Mouse (Mus musculus) embryonic facial prominence, embryonic 12.5 days (tissue): ENCODE measurements around the gene Msi1. TPM values are rescaled to one million over a fixed set of nuclear protein-coding genes. Genes with fewer than 3 reads are reported as not detected.

Source experiments
- ATAC-seq: fragments of 200-750 bp; cut with Nextera tagmentation; 2 replicates; pipeline ENCODE4 v1.8.0; 2017; ENCODE audit not compliant: insufficient number of reproducible peaks, insufficient read depth, low FRiP score, low TSS enrichment
- H3K27ac ChIP-seq: fragments of 300-500 bp; sonication (generic); 2 replicates; pipeline ENCODE4 v1.5.1; 2016; ENCODE audit warnings: mild to moderate bottlenecking
- H3K27me3 ChIP-seq: fragments of 300-500 bp; sonication (generic); 2 replicates; pipeline ENCODE4 v1.6.1; 2016; ENCODE audit warnings: mild to moderate bottlenecking, moderate library complexity
- H3K36me3 ChIP-seq: fragments of 300-500 bp; sonication (generic); 2 replicates; pipeline ENCODE4 v1.6.1; 2016; ENCODE audit warnings: mild to moderate bottlenecking
- H3K4me1 ChIP-seq: fragments of 300-500 bp; sonication (generic); 2 replicates; pipeline ENCODE4 v1.6.1; 2016
- H3K4me2 ChIP-seq: fragments of 300-500 bp; sonication (generic); replicated peaks from 2 replicates; pipeline ENCODE4 v1.6.1; 2016; ENCODE audit warnings: mild to moderate bottlenecking, moderate library complexity
- H3K4me3 ChIP-seq: fragments of 300-500 bp; sonication (generic); 2 replicates; pipeline ENCODE4 v1.5.1; 2016; ENCODE audit warnings: mild to moderate bottlenecking
- H3K9ac ChIP-seq: fragments of 300-500 bp; sonication (generic); 2 replicates; pipeline ENCODE4 v1.6.1; 2016; ENCODE audit warnings: mild to moderate bottlenecking, moderate library complexity
- H3K9me3 ChIP-seq: fragments of 300-500 bp; sonication (generic); 2 replicates; pipeline ENCODE4 v1.6.1; 2016; ENCODE audit warnings: mild to moderate bottlenecking, moderate library complexity
- WGBS: fragments of 180-500 bp; shearing (Covaris S2); methylation state at CpG from one replicate; pipeline ENCODE4 v1.1.7; 2016; 5-methylcytosine and 5-hydroxymethylcytosine counted together
- polyA plus RNA-seq: library from polyadenylated mRNA; unstranded; fragments of >200 nt; fragmentation: Nextera tagmentation; extraction: Ambion mirVana; gene quantifications from 2 replicates; pipeline ENCODE4 v1.2.1, GENCODE M21; 2016

Gene Msi1
- 38.7 and 40.2 TPM in 2 replicates for polyA plus RNA-seq

- Histone ChIP-seq H3K4me2 (peak within 1 kb of the TSS; percentile 80), H3K4me1 (peaks cover 34% of the 10 kb centered on the region), H3K9ac (peak within 1 kb of the TSS; percentile 99), H3K36me3 (peaks cover 14% of the 10 kb centered on the region; the same call in 1 of the 2 replicates), H3K27ac (peak within 1 kb of the TSS; percentile 94), H3K9me3 (no peaks in the 10 kb centered on the region), H3K27me3 (0 out of 2 replicates have a peak, but pooled peaks cover 3% of the 10 kb centered on the region), H3K4me3 (peak within 1 kb of the TSS; percentile 98)
- ATAC-seq = peak; percentile 61
- WGBS = under 1% methylated on average over 63 of the region's 117 CpGs
Measured at GRCm38 (mm10) chr5:115429359-115430186, at the start of gene Msi1. Gene Msi1 (plus strand): TSS chr5:115429599.

DNA sequence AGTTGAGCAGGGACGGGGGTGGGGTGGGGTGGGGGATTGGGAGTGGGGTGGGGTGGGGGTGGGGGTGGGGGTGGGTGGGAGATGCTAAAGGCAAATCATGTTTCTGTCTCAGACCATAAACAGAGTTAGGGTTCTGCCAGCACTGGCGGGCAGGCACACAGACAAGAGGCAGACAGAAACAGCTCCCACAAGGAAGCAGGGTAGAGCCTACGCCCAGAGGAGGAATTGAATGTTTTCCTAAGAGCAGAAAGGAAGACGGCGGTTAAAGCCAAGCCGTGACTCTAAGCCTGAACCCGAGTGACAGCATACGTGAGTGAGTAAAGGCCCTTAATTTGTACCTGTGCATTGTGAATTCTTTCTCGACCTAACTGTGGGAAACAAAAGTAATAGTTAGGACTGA is 37.5 kb upstream of the Msi1 start:
- ATAC-seq = no peak
- Histone ChIP-seq H3K4me2 (no peak overlapping the region), H3K27me3 (no peaks in the 10 kb centered on the region), H3K36me3 (no peaks in the 10 kb centered on the region), H3K4me1 (peaks cover 19% of the 10 kb centered on the region), H3K9ac (no peak overlapping the region), H3K27ac (peak overlapping the region; percentile 43; the same call in 1 of the 2 replicates), H3K9me3 (no peaks in the 10 kb centered on the region), H3K4me3 (no peak overlapping the region)
- 25% methylated on average over 9 of the region's 9 CpGs for WGBS

GRCm38 (mm10) chr5:115392969-115393368 is 36.4 kb upstream of the Msi1 start:
- Histone ChIP-seq H3K4me1 (peaks cover 19% of the 10 kb centered on the region), H3K9ac (no peak overlapping the region), H3K36me3 (no peaks in the 10 kb centered on the region), H3K4me3 (no peak overlapping the region), H3K27ac (no peak overlapping the region), H3K9me3 (no peaks in the 10 kb centered on the region), H3K4me2 (no peak overlapping the region), H3K27me3 (no peaks in the 10 kb centered on the region)
- no peak for ATAC-seq
- 94% methylated on average over 1 of the region's 1 CpGs for WGBS

GRCm38 (mm10) chr5:115394223-115394622 is 35.2 kb upstream of the Msi1 start:
- Histone ChIP-seq H3K27me3 (no peaks in the 10 kb centered on the region), H3K4me3 (no peak overlapping the region), H3K27ac (peak overlapping the region; percentile 47; the same call in 1 of the 2 replicates), H3K9me3 (no peaks in the 10 kb centered on the region), H3K9ac (no peak overlapping the region), H3K36me3 (no peaks in the 10 kb centered on the region), H3K4me2 (peak overlapping the region; percentile 17; the same call in 1 of the 2 replicates), H3K4me1 (peaks cover 28% of the 10 kb centered on the region)
- WGBS = 0% methylated on average over 8 of the region's 8 CpGs
- no peak for ATAC-seq

GRCm38 (mm10) chr5:115394836-115395235 is 34.6 kb upstream of the Msi1 start:
- peaks cover 28% of the 10 kb centered on the region for H3K4me1 ChIP-seq
- WGBS = 20% methylated on average over 10 of the region's 10 CpGs
- no peaks in the 10 kb centered on the region for H3K9me3 ChIP-seq
- H3K4me2 ChIP-seq = no peak overlapping the region
- no peaks in the 10 kb centered on the region for H3K27me3 ChIP-seq
- H3K4me3 ChIP-seq = no peak overlapping the region
- no peak overlapping the region for H3K9ac ChIP-seq
- H3K36me3 ChIP-seq = no peaks in the 10 kb centered on the region
- ATAC-seq = no peak
- no peak overlapping the region for H3K27ac ChIP-seq

DNA sequence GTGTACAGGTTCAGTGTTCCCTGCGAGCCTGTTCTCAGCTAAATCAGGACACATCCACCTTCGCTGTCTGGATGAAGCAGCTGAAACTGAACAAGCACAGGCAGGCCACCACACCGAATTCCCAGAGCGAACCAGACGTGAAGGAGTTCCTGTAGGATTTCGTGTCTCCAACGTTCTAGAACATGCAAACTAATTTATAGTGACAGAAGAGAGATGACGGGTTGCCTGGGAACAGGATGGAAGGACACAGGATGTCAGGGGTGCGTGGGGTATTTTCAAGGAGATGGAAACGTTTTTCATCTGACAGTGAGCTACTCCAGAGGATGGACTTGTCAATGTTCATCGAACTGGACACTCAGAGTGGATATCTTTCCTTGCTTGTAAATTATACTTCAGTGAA is 32.7 kb upstream of the Msi1 start:
- WGBS = 61% methylated on average over 11 of the region's 11 CpGs

GRCm38 (mm10) chr5:115397839-115398780 is 31.3 kb upstream of the Msi1 start:
- H3K36me3 ChIP-seq = no peaks in the 10 kb centered on the region
- peak overlapping the region; percentile 50; the same call in 1 of the 2 replicates for H3K27ac ChIP-seq
- H3K9ac ChIP-seq = peak overlapping the region; percentile 72
- H3K4me2 ChIP-seq = peak overlapping the region; percentile 60
- no peaks in the 10 kb centered on the region for H3K27me3 ChIP-seq
- H3K4me1 ChIP-seq = peaks cover 23% of the 10 kb centered on the region
- peak; percentile 64 for ATAC-seq
- 3% methylated on average over 47 of the region's 48 CpGs for WGBS
- H3K9me3 ChIP-seq = no peaks in the 10 kb centered on the region
- peak overlapping the region; percentile 33 for H3K4me3 ChIP-seq

More for the DNA sequence above, 32.7 kb upstream of the Msi1 start:
- Histone ChIP-seq H3K4me2 (no peak overlapping the region), H3K9me3 (no peaks in the 10 kb centered on the region), H3K27me3 (no peaks in the 10 kb centered on the region), H3K4me3 (no peak overlapping the region), H3K9ac (no peak overlapping the region), H3K36me3 (no peaks in the 10 kb centered on the region), H3K4me1 (peaks cover 28% of the 10 kb centered on the region), H3K27ac (no peak overlapping the region)
- no peak for ATAC-seq

GRCm38 (mm10) chr5:115402063-115402462 is 27.3 kb upstream of the Msi1 start:
- Histone ChIP-seq H3K4me1 (peaks cover 24% of the 10 kb centered on the region), H3K36me3 (no peaks in the 10 kb centered on the region), H3K9me3 (no peaks in the 10 kb centered on the region), H3K4me3 (no peak overlapping the region), H3K27ac (no peak overlapping the region), H3K4me2 (no peak overlapping the region), H3K27me3 (no peaks in the 10 kb centered on the region), H3K9ac (no peak overlapping the region)
- WGBS = 90% methylated on average over 8 of the region's 8 CpGs
- ATAC-seq = no peak

DNA sequence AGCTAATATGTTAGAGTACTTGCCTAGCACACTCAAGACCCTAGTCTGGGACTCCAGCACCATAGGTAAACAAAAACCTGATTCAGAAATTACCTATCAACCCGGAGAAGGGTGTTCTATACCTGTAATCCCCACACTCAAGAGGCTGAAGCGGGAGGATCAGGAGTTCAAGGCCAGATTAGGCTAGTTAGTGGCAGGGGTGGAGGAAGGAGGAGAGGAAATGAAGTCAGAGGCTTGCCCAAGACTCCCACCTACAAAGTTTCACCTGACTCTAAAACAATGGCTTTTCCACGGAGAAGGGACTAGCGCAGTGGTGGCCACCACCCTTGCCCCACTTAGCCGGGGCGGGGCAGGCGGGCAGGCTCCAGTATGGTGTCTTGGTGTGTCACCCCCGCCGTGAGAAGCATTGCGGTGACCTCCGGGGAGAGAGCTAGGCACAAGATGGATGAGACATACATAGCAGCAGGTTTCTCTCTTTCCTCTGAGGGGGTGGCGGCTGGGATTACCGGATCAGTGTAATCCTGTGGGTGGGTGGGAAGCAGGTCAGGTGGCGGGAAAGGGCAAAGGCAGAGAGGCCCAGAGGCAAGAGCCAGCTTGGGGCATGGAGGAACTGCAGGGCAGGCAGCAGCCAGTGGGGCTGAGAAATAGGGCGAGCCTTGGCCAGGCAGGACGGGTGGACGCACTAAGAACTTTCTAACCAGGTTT is 25.8 kb upstream of the Msi1 start:
- Histone ChIP-seq H3K36me3 (no peaks in the 10 kb centered on the region), H3K27ac (peak overlapping the region; percentile 89), H3K4me1 (peaks cover 19% of the 10 kb centered on the region), H3K27me3 (no peaks in the 10 kb centered on the region), H3K4me2 (peak overlapping the region; percentile 52), H3K9ac (peak overlapping the region; percentile 11; the same call in 1 of the 2 replicates), H3K9me3 (no peaks in the 10 kb centered on the region), H3K4me3 (0 out of 2 replicates have a peak overlapping the region, but pooled peaks have one; percentile 12)
- WGBS = 20% methylated on average over 17 of the region's 17 CpGs
- ATAC-seq = 0 out of 2 replicates have a peak, but pooled peaks have one; percentile 10

DNA sequence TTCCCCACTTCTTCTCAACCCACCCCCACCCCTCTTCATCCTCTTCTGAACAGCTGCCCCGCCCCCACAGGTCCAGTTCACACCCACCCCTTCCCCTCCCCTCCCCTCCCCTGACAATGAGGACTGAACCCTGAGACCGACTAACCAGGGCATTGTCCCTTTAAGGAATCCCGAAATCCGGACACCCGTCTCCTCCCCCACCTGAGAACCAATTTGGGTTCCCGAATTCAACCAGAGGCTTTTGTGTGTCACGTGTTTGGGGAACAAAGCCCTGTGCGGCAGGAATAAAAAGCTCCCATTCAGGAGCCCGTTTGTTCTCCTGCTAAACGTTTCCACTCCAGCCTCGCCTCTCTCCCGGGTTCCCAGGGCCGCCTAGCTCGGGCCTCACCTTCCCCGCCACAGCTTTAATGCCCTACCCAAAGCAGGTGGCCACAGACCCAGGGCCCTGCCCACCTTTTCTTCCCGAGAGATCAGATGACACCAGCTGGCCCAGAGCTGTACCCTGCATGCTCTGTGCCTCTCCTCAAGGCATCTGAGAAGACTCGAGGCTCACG is 25.1 kb upstream of the Msi1 start:
- no peaks in the 10 kb centered on the region for H3K9me3 ChIP-seq
- H3K27me3 ChIP-seq = no peaks in the 10 kb centered on the region
- 0 out of 2 replicates have a peak overlapping the region, but pooled peaks have one; percentile 13 for H3K4me3 ChIP-seq
- H3K9ac ChIP-seq = peak overlapping the region; percentile 28; the same call in 1 of the 2 replicates
- peak overlapping the region; percentile 52 for H3K4me2 ChIP-seq
- no peaks in the 10 kb centered on the region for H3K36me3 ChIP-seq
- peak; percentile 82; the same call in 1 of the 2 replicates for ATAC-seq
- H3K4me1 ChIP-seq = peaks cover 15% of the 10 kb centered on the region
- under 1% methylated on average over 18 of the region's 18 CpGs for WGBS
- H3K27ac ChIP-seq = peak overlapping the region; percentile 89
